Mouse (Mus musculus): ENCODE measurements around the gene Bglap2. TPM values are rescaled to one million over a fixed set of nuclear protein-coding genes. Genes with fewer than 3 reads are reported as not detected.
A peak's percentile ranks its signal among the peaks of the same experiment; 100 is the strongest.

The Bglap2 gene
- polyA plus RNA-seq, 1 experiment: 3.8 TPM

DNA sequence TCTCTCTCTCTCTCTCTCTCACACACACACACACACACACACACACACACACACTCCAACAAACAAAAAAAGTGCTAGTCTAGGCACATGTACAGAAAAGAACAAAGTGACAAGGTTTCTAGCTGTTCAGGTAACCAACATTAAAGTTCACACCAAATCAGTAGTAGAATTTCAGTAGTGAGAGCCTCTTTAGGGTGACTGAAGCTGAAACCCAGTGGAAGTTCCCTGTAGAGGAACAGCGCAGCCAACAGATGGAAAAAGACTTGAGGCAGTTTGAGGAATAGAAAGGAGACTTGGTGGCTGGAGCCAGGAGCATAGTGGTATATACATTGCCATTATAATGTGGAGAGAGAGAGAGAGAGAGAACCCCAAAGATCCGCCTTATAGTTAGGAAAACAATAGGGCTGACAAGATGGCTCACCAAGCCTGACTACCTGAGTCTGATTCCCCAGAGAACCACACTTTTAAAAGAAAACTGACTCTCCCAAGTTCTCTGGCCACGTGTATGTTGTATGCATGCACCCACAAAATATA lies 43.5 kb downstream of the Bglap2 start:
- Histone ChIP-seq H3K27me3 (ENCODE audit: control insufficient read depth, insufficient read depth, low read length) (no peaks in the 10 kb centered on the region), H3K4me3 (ENCODE audit: control insufficient read depth, insufficient read depth, low read length) (peak overlapping the region; percentile 90), H3K4me1 (replicated peaks; ENCODE audit: control insufficient read depth, insufficient read depth, low read length) (peaks cover 10% of the 10 kb centered on the region), H3K27ac (ENCODE audit: control insufficient read depth, insufficient read depth, low read length) (no peak overlapping the region), H3K36me3 (ENCODE audit: control insufficient read depth, insufficient read depth, low read length) (no peaks in the 10 kb centered on the region)
- no peak for TF ChIP-seq CTCF (IDR thresholded peaks at IDR 0.05; ENCODE audit: borderline replicate concordance, control insufficient read depth, extremely low read depth, insufficient read depth, low read length, poor library complexity)
- TF ChIP-seq POLR2A (IDR thresholded peaks at IDR 0.05; ENCODE audit: control insufficient read depth, extremely low read depth, insufficient read depth, low read length, poor library complexity): no peak
- DNase-seq: no peak
- 26% methylated on average over 3 of the region's 3 CpGs for WGBS

DNA sequence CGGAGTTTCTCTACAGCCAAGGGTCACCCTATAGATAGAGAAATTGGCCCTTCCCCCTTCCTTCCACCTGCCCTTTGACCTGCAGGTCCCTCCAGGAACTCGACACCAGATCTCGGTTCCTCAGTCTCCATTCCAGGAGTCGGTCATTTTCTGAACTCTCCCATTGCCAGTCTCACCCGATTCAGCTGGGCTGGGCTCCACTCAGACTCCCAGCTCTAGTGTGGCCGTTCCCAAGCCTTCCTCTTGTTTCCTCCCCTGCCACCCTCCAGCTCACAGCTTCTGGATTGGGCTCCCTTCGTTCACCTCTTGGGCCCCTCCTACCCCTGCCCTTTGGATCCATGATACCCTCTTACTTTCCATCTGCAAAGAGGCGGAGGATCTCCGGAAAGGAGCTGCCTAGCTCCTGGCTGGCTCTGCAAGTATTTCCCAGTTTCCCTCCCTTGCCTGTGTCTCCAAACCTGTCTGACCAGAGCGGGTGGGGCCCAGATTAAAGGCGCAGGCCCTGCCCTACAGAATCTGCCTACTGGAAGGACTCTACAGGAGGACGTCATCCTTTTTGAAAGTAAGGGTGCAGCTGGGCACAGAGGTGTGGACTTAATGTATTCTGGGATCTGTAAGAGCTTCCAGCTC lies 44.4 kb downstream of the Bglap2 start:
- no peak overlapping the region for H3K27ac ChIP-seq (ENCODE audit: control insufficient read depth, insufficient read depth, low read length)
- H3K36me3 ChIP-seq (ENCODE audit: control insufficient read depth, insufficient read depth, low read length): no peaks in the 10 kb centered on the region
- peaks cover 10% of the 10 kb centered on the region for H3K4me1 ChIP-seq (replicated peaks; ENCODE audit: control insufficient read depth, insufficient read depth, low read length)
- H3K27me3 ChIP-seq (ENCODE audit: control insufficient read depth, insufficient read depth, low read length): no peaks in the 10 kb centered on the region
- H3K4me3 ChIP-seq (ENCODE audit: control insufficient read depth, insufficient read depth, low read length): no peak overlapping the region
- DNase-seq: no peak
- TF ChIP-seq POLR2A (IDR thresholded peaks at IDR 0.05; ENCODE audit: control insufficient read depth, extremely low read depth, insufficient read depth, low read length, poor library complexity) (no peak), CTCF (IDR thresholded peaks at IDR 0.05; ENCODE audit: borderline replicate concordance, control insufficient read depth, extremely low read depth, insufficient read depth, low read length, poor library complexity) (no peak)
- 91% methylated on average over 12 of the region's 12 CpGs for WGBS

- WGBS: 13% methylated on average over 2 of the region's 2 CpGs
- Histone ChIP-seq H3K27ac (ENCODE audit: control insufficient read depth, insufficient read depth, low read length) (no peak overlapping the region), H3K36me3 (ENCODE audit: control insufficient read depth, insufficient read depth, low read length) (0 out of 2 replicates have a peak, but pooled peaks cover 9% of the 10 kb centered on the region), H3K27me3 (ENCODE audit: control insufficient read depth, insufficient read depth, low read length) (no peaks in the 10 kb centered on the region), H3K4me1 (replicated peaks; ENCODE audit: control insufficient read depth, insufficient read depth, low read length) (peaks cover 2% of the 10 kb centered on the region), H3K4me3 (ENCODE audit: control insufficient read depth, insufficient read depth, low read length) (no peak overlapping the region)
- TF ChIP-seq POLR2A (IDR thresholded peaks at IDR 0.05; ENCODE audit: control insufficient read depth, extremely low read depth, insufficient read depth, low read length, poor library complexity): no peak
- no peak; the same call in 1 of the 2 replicates for TF ChIP-seq CTCF (IDR thresholded peaks at IDR 0.05; ENCODE audit: borderline replicate concordance, control insufficient read depth, extremely low read depth, insufficient read depth, low read length, poor library complexity)
- DNase-seq: peak; percentile 65
These were observed 47.2 kb downstream of the Bglap2 start for GRCm38 (mm10) chr3:88331282-88331681.

DNA sequence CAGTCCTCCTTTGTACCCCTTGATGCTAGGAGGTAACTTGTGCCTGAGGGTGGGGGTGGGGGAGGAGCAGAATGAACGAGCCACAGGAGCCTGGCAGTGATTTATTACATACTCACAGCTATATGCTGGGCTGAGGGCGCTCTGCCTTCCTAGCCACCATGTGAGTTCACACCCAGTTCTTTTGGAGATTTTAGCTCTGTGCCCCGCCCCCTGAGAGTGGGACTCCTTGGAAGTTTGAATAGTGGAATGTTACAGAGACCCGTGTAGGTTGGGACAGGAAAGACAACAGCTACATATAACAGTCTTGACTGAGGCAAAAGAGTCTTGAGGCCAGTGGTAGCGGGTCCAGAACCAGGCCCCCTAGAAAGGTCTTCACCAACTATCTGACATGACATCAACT lies 49.5 kb downstream of the Bglap2 start:
- 91% methylated on average over 5 of the region's 5 CpGs for WGBS
- H3K27me3 ChIP-seq (ENCODE audit: control insufficient read depth, insufficient read depth, low read length): no peaks in the 10 kb centered on the region
- no peak for DNase-seq
- no peak overlapping the region for H3K27ac ChIP-seq (ENCODE audit: control insufficient read depth, insufficient read depth, low read length)
- no peak overlapping the region for H3K4me3 ChIP-seq (ENCODE audit: control insufficient read depth, insufficient read depth, low read length)
- H3K4me1 ChIP-seq (replicated peaks; ENCODE audit: control insufficient read depth, insufficient read depth, low read length): peaks cover 12% of the 10 kb centered on the region
- TF ChIP-seq POLR2A (IDR thresholded peaks at IDR 0.05; ENCODE audit: control insufficient read depth, extremely low read depth, insufficient read depth, low read length, poor library complexity): no peak
- TF ChIP-seq CTCF (IDR thresholded peaks at IDR 0.05; ENCODE audit: borderline replicate concordance, control insufficient read depth, extremely low read depth, insufficient read depth, low read length, poor library complexity): no peak
- H3K36me3 ChIP-seq (ENCODE audit: control insufficient read depth, insufficient read depth, low read length): 0 out of 2 replicates have a peak, but pooled peaks cover 9% of the 10 kb centered on the region

Other genes with a start within 250 kb of the Bglap2 start
- 343 and 377 TPM in 2 replicates for gene Mef2d, start 236.3 kb downstream of the Bglap2 start, polyA plus RNA-seq (2012; rRNA removed)
- gene Rhbg, start 124.0 kb downstream of the Bglap2 start, polyA plus RNA-seq (2012; rRNA removed): 2.5 and 2.7 TPM in 2 replicates
- 0.11 TPM in 1 of 2 replicates, not detected in the other for gene Gm38392, start 91.5 kb downstream of the Bglap2 start, polyA plus RNA-seq (2012; rRNA removed)
- 2.8 and 3.3 TPM in 2 replicates for gene Tsacc, start 81.7 kb downstream of the Bglap2 start, polyA plus RNA-seq (2012; rRNA removed)
- 166 and 205 TPM in 2 replicates for gene Cct3, start 81.6 kb downstream of the Bglap2 start, polyA plus RNA-seq (2012; rRNA removed)
- gene Glmp, start 53.7 kb downstream of the Bglap2 start, polyA plus RNA-seq (2012; rRNA removed): 201 and 237 TPM in 2 replicates
- gene Tmem79, start 42.6 kb downstream of the Bglap2 start, polyA plus RNA-seq (2012; rRNA removed): 8.9 and 10.4 TPM in 2 replicates
- 151 and 159 TPM in 2 replicates for gene Smg5, start 42.4 kb downstream of the Bglap2 start, polyA plus RNA-seq (2012; rRNA removed)
- 1.2 and 2.0 TPM in 2 replicates for gene Paqr6, start 14.1 kb downstream of the Bglap2 start, polyA plus RNA-seq (2012; rRNA removed)
- 1.2 and 2.6 TPM in 2 replicates for gene Bglap3, start 6.0 kb downstream of the Bglap2 start, polyA plus RNA-seq (2012; rRNA removed)
- gene Bglap, start 5.8 kb upstream of the Bglap2 start, polyA plus RNA-seq (2012; rRNA removed): 1.5 and 2.7 TPM in 2 replicates
- 138 and 151 TPM in 2 replicates for gene Pmf1, start 31.6 kb upstream of the Bglap2 start, polyA plus RNA-seq (2012; rRNA removed)
- gene Slc25a44, start 46.4 kb upstream of the Bglap2 start, polyA plus RNA-seq (2012; rRNA removed): 30.8 and 32.5 TPM in 2 replicates
- gene Sema4a, start 82.5 kb upstream of the Bglap2 start, polyA plus RNA-seq (2012; rRNA removed): 99.3 and 109 TPM in 2 replicates
- gene Lmna, start 131.3 kb upstream of the Bglap2 start, polyA plus RNA-seq (2012; rRNA removed): 59.3 and 61.1 TPM in 2 replicates
- gene Mex3a, start 153.7 kb upstream of the Bglap2 start, polyA plus RNA-seq (2012; rRNA removed): 22.0 and 24.2 TPM in 2 replicates
- gene Rab25, start 169.6 kb upstream of the Bglap2 start, polyA plus RNA-seq (2012; rRNA removed): 6.3 and 9.3 TPM in 2 replicates
- 128 and 141 TPM in 2 replicates for gene Lamtor2, start 174.4 kb upstream of the Bglap2 start, polyA plus RNA-seq (2012; rRNA removed)
- gene Ubqln4, start 175.1 kb upstream of the Bglap2 start, polyA plus RNA-seq (2012; rRNA removed): 80.5 and 82.1 TPM in 2 replicates
- 196 and 206 TPM in 2 replicates for gene Ssr2, start 197.2 kb upstream of the Bglap2 start, polyA plus RNA-seq (2012; rRNA removed)
- 164 and 192 TPM in 2 replicates for gene Arhgef2, start 227.3 kb upstream of the Bglap2 start, polyA plus RNA-seq (2012; rRNA removed)